ENCODE assay signal across 11 mouse cellular contexts in genomic region chr6:4507323-4507722, GRCm38 (mm10). TPM values are rescaled to one million over a fixed set of nuclear protein-coding genes. Genes with fewer than 3 reads are reported as not detected.
DNase-seq lines count a peak whose midpoint lies in the region; ATAC-seq and TF ChIP-seq lines count a peak whose summit lies in the region.
"Had no signal": no experiment of that assay in that cellular context is flagged by ENCODE, and none has a peak within 500 bp of the region (broad histone marks: within the 10 kb centered on the region; RNA-seq: fewer than 3 reads in every experiment).

No protein-coding gene starts in this region.

- peaks cover 14% of the 10 kb centered on the region; the same call in 1 of the 2 replicates for H3K4me1 ChIP-seq in heart, embryonic 12.5 days (replicated peaks)
- no peaks in the 10 kb centered on the region for H3K4me1 ChIP-seq in lung, embryonic 14.5 days (ENCODE audit: insufficient read depth)
- peaks cover 4% of the 10 kb centered on the region for H3K4me1 ChIP-seq in embryonic fibroblast, embryonic 13.5 days (ENCODE audit: control insufficient read depth, insufficient read depth, low read length)
- peaks cover 6% of the 10 kb centered on the region for H3K4me1 ChIP-seq in neural tube, embryonic 14.5 days (ENCODE audit: control insufficient read depth, insufficient read depth, low read length)

- H3K4me3 ChIP-seq in heart, embryonic 12.5 days: no peak overlapping the region
- H3K4me3 ChIP-seq in lung, embryonic 14.5 days (ENCODE audit: low read depth, low read length): peak overlapping the region; percentile 53
- peak overlapping the region; percentile 90 for H3K4me3 ChIP-seq in embryonic fibroblast, embryonic 13.5 days (ENCODE audit: insufficient read depth, low read length)
- no peak overlapping the region for H3K4me3 ChIP-seq in neural tube, embryonic 14.5 days (ENCODE audit: low read depth, low read length)

- 89% methylated on average over 1 of the region's 1 CpGs for WGBS in heart, embryonic 12.5 days
- 60% methylated on average over 1 of the region's 1 CpGs for WGBS in lung, embryonic 14.5 days
- 84% methylated on average over 1 of the region's 1 CpGs for WGBS in neural tube, embryonic 14.5 days

- DNase-seq in heart, adult 11 months: no peak
- DNase-seq in lung, embryonic 14.5 days: no peak
- no peak for DNase-seq in lung, adult 18-20 months
- no peak for DNase-seq in left cerebral cortex, postnatal 25 days (ENCODE audit: low spot score in 2 of 2)
- no peak for DNase-seq in testis, postnatal 14 days (ENCODE audit: low spot score)
- DNase-seq: cerebellum, adult 9-10 months; lung, postnatal 36 days; retina, postnatal 1 day had no signal

- intact Hi-C loops in left cerebral cortex, postnatal 25 days (cut with DNase I): no loop called here

- H3K9ac ChIP-seq in heart, embryonic 12.5 days: no peak overlapping the region
- peak overlapping the region; percentile 44 for H3K9ac ChIP-seq in lung, embryonic 14.5 days
- no peak overlapping the region for H3K9ac ChIP-seq in neural tube, embryonic 14.5 days (replicated peaks; ENCODE audit: low read depth, low read length)

- TF ChIP-seq CTCF in lung, embryonic 14.5 days (IDR thresholded peaks at IDR 0.05; ENCODE audit: low read depth): no peak
- TF ChIP-seq CTCF in embryonic fibroblast, embryonic 13.5 days (IDR thresholded peaks at IDR 0.05; ENCODE audit: borderline replicate concordance, insufficient read depth, low read length): no peak

- TF ChIP-seq POLR2A in embryonic fibroblast, embryonic 13.5 days (IDR thresholded peaks at IDR 0.05; ENCODE audit: low read depth, low read length): peak; percentile 82

- peak overlapping the region; percentile 34; the same call in 1 of the 2 replicates for H3K4me2 ChIP-seq in heart, embryonic 12.5 days
- H3K4me2 ChIP-seq in lung, embryonic 14.5 days: peak overlapping the region; percentile 73
- H3K4me2 ChIP-seq in neural tube, embryonic 14.5 days (ENCODE audit: low read depth, low read length): 0 out of 2 replicates have a peak overlapping the region, but pooled peaks have one; percentile 11

- H3K36me3 ChIP-seq in heart, embryonic 12.5 days: no peaks in the 10 kb centered on the region
- H3K36me3 ChIP-seq in lung, embryonic 14.5 days (ENCODE audit: insufficient read depth): peaks cover 30% of the 10 kb centered on the region
- H3K36me3 ChIP-seq in neural tube, embryonic 14.5 days (ENCODE audit: control insufficient read depth, insufficient read depth, low read length): no peaks in the 10 kb centered on the region

- H3K27ac ChIP-seq in heart, embryonic 12.5 days (ENCODE audit: poor library complexity, severe bottlenecking): no peak overlapping the region
- H3K27ac ChIP-seq in lung, embryonic 14.5 days (ENCODE audit: low read depth): no peak overlapping the region
- peak overlapping the region; percentile 83 for H3K27ac ChIP-seq in embryonic fibroblast, embryonic 13.5 days (ENCODE audit: insufficient read depth, low read length)
- no peak overlapping the region for H3K27ac ChIP-seq in neural tube, embryonic 14.5 days (ENCODE audit: low read depth, low read length)

- no peaks in the 10 kb centered on the region for H3K9me3 ChIP-seq in heart, embryonic 12.5 days (replicated peaks)
- no peaks in the 10 kb centered on the region for H3K9me3 ChIP-seq in lung, embryonic 14.5 days (ENCODE audit: low read depth, low read length)
- no peaks in the 10 kb centered on the region for H3K9me3 ChIP-seq in neural tube, embryonic 14.5 days (ENCODE audit: control insufficient read depth, low read length)

- no peak for ATAC-seq in heart, embryonic 12.5 days (ENCODE audit: insufficient number of reproducible peaks, low FRiP score)
- no peak for ATAC-seq in lung, embryonic 14.5 days (ENCODE audit: insufficient read depth)
- ATAC-seq in neural tube, embryonic 14.5 days (ENCODE audit: low read depth): no peak

- H3K27me3 ChIP-seq in heart, embryonic 12.5 days (replicated peaks): no peaks in the 10 kb centered on the region
- H3K27me3 ChIP-seq in lung, embryonic 14.5 days (ENCODE audit: insufficient read depth, low read length): no peaks in the 10 kb centered on the region
- no peaks in the 10 kb centered on the region; the same call in 1 of the 2 replicates for H3K27me3 ChIP-seq in neural tube, embryonic 14.5 days (ENCODE audit: control insufficient read depth, insufficient read depth, low read length)

RNA-seq across cellular contexts. Expression of gene Col1a2, which starts 2.7 kb away (rescaled TPM):
- 230 and 232 TPM in 2 replicates for polyA plus RNA-seq in heart, embryonic 12.5 days (2016; fragmentation: Nextera tagmentation; extraction: Ambion mirVana)
- polyA plus RNA-seq in lung, embryonic 14.5 days (2014; fragmentation: Nextera tagmentation; extraction: Ambion mirVana): 626 and 660 TPM in 2 replicates
- 3,465 and 4,838 TPM in 2 replicates for polyA plus RNA-seq in embryonic fibroblast, embryonic 13.5 days (2011; ENCODE audit: insufficient read length, low read depth, missing spikeins)
- 7.8 and 262 TPM in 2 replicates for polyA plus RNA-seq in neural tube, embryonic 14.5 days (2014; fragmentation: Nextera tagmentation; extraction: Ambion mirVana)
- 10 to 100 TPM; 26.8 to 32.8 TPM for total RNA-seq in left cerebral cortex, postnatal 25 days (2021)

Comparison
In these comparisons a context has a peak if more than half of its experiments do, and no peak if none do; other contexts are left out.
1. H3K4me2 ChIP-seq: peak in every context shown above with its lines; median percentile 73 in lung, embryonic 14.5 days; 34 in heart, embryonic 12.5 days; 11 in neural tube, embryonic 14.5 days.
2. H3K4me3 ChIP-seq: peak in lung, embryonic 14.5 days (single experiment) and embryonic fibroblast, embryonic 13.5 days (single experiment); none in heart, embryonic 12.5 days (single experiment) and neural tube, embryonic 14.5 days (single experiment).